Mouse (Mus musculus) forebrain, postnatal 0 days (tissue): ENCODE data around the gene Usp12. TPM values are rescaled to one million over a fixed set of nuclear protein-coding genes. Genes with fewer than 3 reads are reported as not detected.

ENCODE experiments used
- ATAC-seq: fragments of 200-750 bp; cut with Nextera tagmentation; 2 replicates; pipeline ENCODE4 v1.8.0; 2017; ENCODE audit warnings: mild to moderate bottlenecking, moderate library complexity
- DNase-seq: peaks from one replicate; pipeline ENCODE4 v3.0.0-alpha.2; 2015
- H3K27ac ChIP-seq: fragments of 300-500 bp; sonication (generic); 2 replicates; pipeline ENCODE4 v1.5.1; 2014; ENCODE audit warnings: low read depth, mild to moderate bottlenecking, antibody characterized with exemption, low read length, moderate library complexity, mixed read lengths
- H3K27me3 ChIP-seq: fragments of 300-500 bp; sonication (generic); 2 replicates; pipeline ENCODE4 v1.6.1; 2014; ENCODE audit warnings: mild to moderate bottlenecking, low read length, mixed read lengths; ENCODE audit not compliant: insufficient read depth
- H3K36me3 ChIP-seq: fragments of 300-500 bp; sonication (generic); 2 replicates; pipeline ENCODE4 v1.6.1; 2014; ENCODE audit warnings: mild to moderate bottlenecking, moderate library complexity; ENCODE audit not compliant: insufficient read depth
- H3K4me1 ChIP-seq: fragments of 300-500 bp; sonication (generic); 2 replicates; pipeline ENCODE4 v1.6.1; 2014; ENCODE audit warnings: antibody characterized with exemption; ENCODE audit not compliant: insufficient read depth
- H3K4me2 ChIP-seq: fragments of 300-500 bp; sonication (generic); 2 replicates; pipeline ENCODE4 v1.6.1; 2014; ENCODE audit warnings: low read depth, mild to moderate bottlenecking, moderate library complexity
- H3K4me3 ChIP-seq: fragments of 300-500 bp; sonication (generic); 2 replicates; pipeline ENCODE4 v1.5.1; 2014; ENCODE audit warnings: low read depth, low read length, mixed read lengths
- H3K9ac ChIP-seq: fragments of 300-500 bp; sonication (generic); 2 replicates; pipeline ENCODE4 v1.6.1; 2014; ENCODE audit warnings: mild to moderate bottlenecking
- H3K9me3 ChIP-seq: fragments of 300-500 bp; sonication (generic); 2 replicates; pipeline ENCODE4 v1.6.1; 2016; ENCODE audit warnings: low read length
- CTCF ChIP-seq: sonication (generic); IDR thresholded peaks from 2 replicates; pipeline ENCODE4 v1.5.1; 2016; ENCODE audit warnings: antibody characterized with exemption, control low read depth, low read depth
- WGBS: fragments of 180-500 bp; shearing (Covaris S2); extraction: QIAGEN DNeasy Blood & Tissue Kit; methylation state at CpG from one replicate; pipeline ENCODE4 v1.1.7; 2014; 5-methylcytosine and 5-hydroxymethylcytosine counted together
- polyA plus RNA-seq: library from polyadenylated mRNA; unstranded; fragments of >200 nt; fragmentation: Nextera tagmentation; extraction: Ambion mirVana; gene quantifications from 2 replicates; pipeline ENCODE4 v1.2.1, GENCODE M21; 2015
- total RNA-seq: library from RNA; depleted of rRNA; stranded (reverse); fragments of >200 nt; gene quantifications from 2 replicates; pipeline ENCODE4 v1.2.3, GENCODE M21; 2014

Usp12 gene
- total and polyA plus RNA-seq, 2 experiments from 2014 or later = 16.2 to 31.1 TPM

DNA sequence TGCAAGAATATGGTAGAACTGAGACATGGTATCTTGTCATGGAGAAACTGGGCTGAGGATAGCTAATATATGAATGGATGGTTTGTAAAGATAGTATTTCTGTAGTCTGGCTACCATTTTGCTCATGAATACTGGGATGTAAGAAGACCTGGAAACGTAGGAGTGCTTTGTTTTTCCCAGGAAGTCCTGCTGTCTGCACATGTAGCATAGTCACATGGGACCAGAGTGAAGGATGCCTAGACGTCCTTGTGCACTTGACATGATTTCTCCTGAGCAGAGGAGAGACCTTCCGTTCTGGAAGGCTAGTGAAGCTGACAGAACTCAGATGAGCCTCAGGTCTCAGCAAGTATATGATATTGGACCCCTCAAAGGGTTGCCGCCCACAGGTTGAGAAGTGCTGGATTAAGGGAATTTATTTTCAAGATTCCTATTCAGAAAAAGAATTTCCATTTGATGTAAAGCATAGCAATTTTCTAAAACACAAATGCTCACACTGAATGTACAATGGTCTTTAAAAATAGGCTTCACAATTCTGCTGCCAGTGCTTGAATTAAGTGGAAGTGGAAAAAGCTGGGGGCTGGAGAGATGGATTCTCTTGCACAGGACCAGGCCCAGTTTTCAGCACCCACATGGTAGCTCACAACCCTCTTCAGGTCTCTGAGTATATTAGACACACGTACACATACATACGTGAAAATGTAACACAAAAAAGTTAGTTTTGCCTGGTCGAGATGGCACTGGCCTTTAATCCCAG, 43.3 kb upstream of the Usp12 start:
- no peaks in the 10 kb centered on the region for H3K27me3 ChIP-seq
- DNase-seq = no peak
- H3K4me3 ChIP-seq = no peak overlapping the region
- no peak for TF ChIP-seq CTCF
- no peak for ATAC-seq
- H3K9me3 ChIP-seq = no peaks in the 10 kb centered on the region
- H3K27ac ChIP-seq = no peak overlapping the region
- peaks cover 53% of the 10 kb centered on the region for H3K36me3 ChIP-seq
- WGBS = 63% methylated on average over 7 of the region's 7 CpGs
- H3K4me2 ChIP-seq = no peak overlapping the region
- H3K4me1 ChIP-seq = 0 out of 2 replicates have a peak, but pooled peaks cover 3% of the 10 kb centered on the region
- H3K9ac ChIP-seq = no peak overlapping the region

DNA sequence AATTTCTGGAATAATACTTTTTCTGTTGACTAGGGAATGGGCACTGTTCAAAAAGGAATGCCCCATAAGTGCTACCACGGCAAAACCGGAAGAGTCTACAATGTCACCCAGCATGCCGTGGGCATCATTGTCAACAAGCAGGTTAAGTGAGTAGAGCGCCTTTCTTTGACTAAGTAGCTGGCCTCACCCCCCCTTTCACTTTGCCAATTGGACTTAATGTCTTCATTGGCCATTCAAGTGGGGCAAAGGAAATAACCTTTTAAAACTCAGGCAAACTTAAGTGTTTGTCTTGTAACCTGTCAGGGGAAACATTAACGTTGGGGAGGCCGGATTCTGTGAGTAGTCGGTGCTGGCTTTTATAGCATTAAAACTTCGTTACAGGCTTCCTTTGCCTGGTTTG, 40.2 kb upstream of the Usp12 start:
- H3K27me3 ChIP-seq = no peaks in the 10 kb centered on the region
- no peak overlapping the region for H3K4me3 ChIP-seq
- 0 out of 2 replicates have a peak, but pooled peaks cover 3% of the 10 kb centered on the region for H3K4me1 ChIP-seq
- WGBS = 89% methylated on average over 8 of the region's 8 CpGs
- H3K36me3 ChIP-seq = peaks cover 53% of the 10 kb centered on the region
- no peak overlapping the region for H3K9ac ChIP-seq
- H3K27ac ChIP-seq = no peak overlapping the region
- H3K9me3 ChIP-seq = no peaks in the 10 kb centered on the region
- no peak for TF ChIP-seq CTCF
- DNase-seq (no peak), ATAC-seq (no peak)
- H3K4me2 ChIP-seq = no peak overlapping the region

DNA sequence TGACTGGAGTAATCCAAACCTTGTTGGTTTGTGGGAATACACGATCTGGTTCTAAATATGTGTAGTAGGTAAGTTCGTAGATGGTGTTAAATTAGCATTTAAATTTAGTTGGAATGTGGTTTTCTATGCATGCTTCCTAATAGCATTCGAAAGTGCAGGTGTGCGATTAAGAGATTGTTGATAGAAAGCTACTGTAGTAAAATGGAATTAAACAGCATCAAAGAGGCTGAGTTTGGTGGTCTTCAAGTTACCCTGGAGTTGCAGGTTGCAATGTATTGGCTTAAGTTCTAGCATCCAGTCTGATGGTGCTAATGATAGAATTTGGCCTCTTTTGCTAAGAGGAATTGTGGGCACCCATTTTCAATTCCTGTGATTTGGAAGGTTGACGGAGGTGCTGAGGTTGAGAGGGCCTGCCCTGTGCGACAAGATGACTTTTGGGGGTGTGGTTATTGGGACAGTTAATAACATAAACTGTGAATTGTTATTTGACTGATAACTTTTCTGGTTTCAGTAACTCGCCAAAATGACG, 38.9 kb upstream of the Usp12 start:
- no peak for DNase-seq
- Histone ChIP-seq H3K36me3 (peaks cover 42% of the 10 kb centered on the region), H3K4me2 (peak overlapping the region; percentile 76), H3K4me1 (0 out of 2 replicates have a peak, but pooled peaks cover 3% of the 10 kb centered on the region), H3K27me3 (no peaks in the 10 kb centered on the region), H3K27ac (peak overlapping the region; percentile 94; the same call in 1 of the 2 replicates), H3K9me3 (no peaks in the 10 kb centered on the region), H3K4me3 (peak overlapping the region; percentile 78), H3K9ac (peak overlapping the region; percentile 95)
- ATAC-seq = no peak
- TF ChIP-seq CTCF = no peak
- WGBS = 27% methylated on average over 8 of the region's 8 CpGs

DNA sequence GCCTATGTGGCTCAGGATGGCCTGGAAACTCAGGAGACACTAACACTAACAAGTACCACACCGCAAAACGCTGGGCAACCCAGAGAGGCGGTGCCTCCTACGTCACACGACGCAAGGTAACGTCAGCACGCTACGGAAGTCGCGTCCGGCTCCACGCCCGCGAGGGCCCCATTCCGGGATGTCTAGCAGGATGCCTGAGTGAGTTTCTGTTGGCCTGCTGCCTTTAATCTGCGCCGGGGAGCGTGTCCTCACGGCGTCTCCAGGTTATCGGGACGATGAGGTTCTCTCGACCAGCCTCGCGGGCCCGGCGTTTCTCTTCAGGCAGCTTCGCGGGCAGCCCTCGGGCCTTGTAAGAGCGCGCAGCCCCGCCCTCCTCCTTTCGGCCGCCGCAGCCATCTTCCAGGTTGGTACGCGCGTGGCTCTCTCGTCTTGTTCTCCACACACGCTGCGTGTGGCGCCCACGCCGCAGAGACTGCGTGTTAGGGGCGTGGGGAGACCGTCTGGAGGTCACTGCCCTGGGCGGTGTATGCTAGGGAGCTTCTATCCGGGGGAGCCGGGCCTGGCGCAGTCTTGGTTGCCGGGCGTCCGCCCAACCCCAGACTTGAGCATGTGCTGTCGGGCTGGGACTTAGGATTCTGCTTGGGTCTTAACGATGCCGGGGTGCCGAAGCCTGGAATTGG, 38.1 kb upstream of the Usp12 start, which contains the start of gene Rpl21:
Gene Rpl21, plus strand, starts transcription at position 122 of the 680 bp plus-strand sequence.
- no peaks in the 10 kb centered on the region for H3K27me3 ChIP-seq
- H3K4me3 ChIP-seq = peak within 1 kb of the TSS; percentile 78
- ATAC-seq (peak; percentile 99), DNase-seq (peak; percentile 99)
- no peak for TF ChIP-seq CTCF
- WGBS = under 1% methylated on average over 60 of the region's 60 CpGs
- no peaks in the 10 kb centered on the region for H3K9me3 ChIP-seq
- peak within 1 kb of the TSS; percentile 94 for H3K27ac ChIP-seq
- peaks cover 35% of the 10 kb centered on the region for H3K36me3 ChIP-seq
- H3K9ac ChIP-seq = peak within 1 kb of the TSS; percentile 95
- peak within 1 kb of the TSS; percentile 76 for H3K4me2 ChIP-seq
- H3K4me1 ChIP-seq = 0 out of 2 replicates have a peak, but pooled peaks cover 3% of the 10 kb centered on the region

DNA sequence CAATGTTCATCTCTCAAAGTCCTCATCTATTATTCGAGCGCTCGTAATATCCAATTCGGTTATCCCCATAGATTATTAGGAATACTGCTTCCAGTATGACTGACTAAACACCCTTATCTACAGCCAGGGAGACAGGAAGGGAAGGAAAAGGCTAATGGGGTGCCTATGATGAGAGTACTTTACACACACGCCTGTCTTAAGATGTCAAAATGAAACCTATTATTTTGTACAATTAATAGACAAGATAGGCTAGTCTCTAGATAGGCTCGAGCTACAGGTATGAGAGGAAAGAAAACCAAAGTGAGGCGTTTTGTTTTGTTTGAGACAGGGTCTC, 37.6 kb upstream of the Usp12 start:
- ATAC-seq = peak; percentile 19; the same call in 1 of the 2 replicates
- H3K9me3 ChIP-seq = no peaks in the 10 kb centered on the region
- TF ChIP-seq CTCF = no peak
- DNase-seq = no peak
- H3K4me1 ChIP-seq = 0 out of 2 replicates have a peak, but pooled peaks cover 3% of the 10 kb centered on the region
- H3K36me3 ChIP-seq = peaks cover 30% of the 10 kb centered on the region
- peak overlapping the region; percentile 78 for H3K4me3 ChIP-seq
- peak overlapping the region; percentile 94 for H3K27ac ChIP-seq
- H3K27me3 ChIP-seq = no peaks in the 10 kb centered on the region
- peak overlapping the region; percentile 76 for H3K4me2 ChIP-seq
- 49% methylated on average over 7 of the region's 7 CpGs for WGBS
- peak overlapping the region; percentile 95 for H3K9ac ChIP-seq

DNA sequence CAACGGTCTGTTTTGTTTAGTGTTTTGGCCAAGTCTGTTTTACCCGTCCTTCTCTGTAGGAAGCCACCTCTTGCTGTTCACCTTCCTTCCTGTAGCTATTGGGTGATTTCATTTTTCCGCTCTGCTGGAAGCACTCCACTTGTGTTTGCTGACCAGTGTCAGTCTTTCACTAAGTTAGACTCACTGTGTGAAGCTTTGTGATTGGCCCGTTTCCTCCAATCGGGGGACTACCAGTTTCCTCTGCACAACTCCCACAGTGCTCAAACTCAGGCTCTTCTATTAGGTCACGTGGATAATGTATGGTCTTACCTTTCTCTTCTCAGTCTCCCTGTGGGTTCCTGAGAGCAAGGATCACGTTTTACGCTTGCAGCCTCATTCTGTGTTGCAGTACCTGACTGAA, 34.7 kb upstream of the Usp12 start:
- no peak overlapping the region for H3K9ac ChIP-seq
- ATAC-seq (no peak), DNase-seq (no peak)
- H3K27me3 ChIP-seq = no peaks in the 10 kb centered on the region
- no peak overlapping the region for H3K27ac ChIP-seq
- WGBS = 49% methylated on average over 8 of the region's 8 CpGs
- 0 out of 2 replicates have a peak, but pooled peaks cover 2% of the 10 kb centered on the region for H3K4me1 ChIP-seq
- H3K36me3 ChIP-seq = peaks cover 3% of the 10 kb centered on the region; the same call in 1 of the 2 replicates
- H3K4me2 ChIP-seq = no peak overlapping the region
- H3K4me3 ChIP-seq = no peak overlapping the region
- TF ChIP-seq CTCF = no peak
- H3K9me3 ChIP-seq = no peaks in the 10 kb centered on the region

DNA sequence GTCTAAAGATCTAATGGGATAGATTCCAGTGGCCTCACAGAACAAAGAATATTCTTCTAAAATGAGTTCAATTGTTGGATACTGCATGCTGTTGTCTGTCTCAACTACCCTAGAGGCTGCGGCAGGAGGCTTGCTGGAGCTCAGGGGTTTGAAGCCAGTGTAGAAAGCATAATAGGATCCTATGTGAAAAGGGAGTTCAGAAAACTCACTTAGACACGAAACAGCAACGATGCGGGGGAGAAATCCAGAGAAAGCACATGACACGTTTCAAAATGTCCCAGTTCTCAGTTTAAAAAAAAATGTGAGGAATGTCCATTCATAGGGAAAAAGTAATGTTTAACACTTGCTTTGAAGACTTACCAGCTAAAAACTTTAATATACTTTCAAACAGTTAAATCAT, 28.2 kb upstream of the Usp12 start:
- Histone ChIP-seq H3K27me3 (no peaks in the 10 kb centered on the region), H3K9me3 (no peaks in the 10 kb centered on the region), H3K9ac (no peak overlapping the region), H3K4me1 (no peaks in the 10 kb centered on the region), H3K4me3 (no peak overlapping the region), H3K36me3 (no peaks in the 10 kb centered on the region), H3K4me2 (no peak overlapping the region), H3K27ac (no peak overlapping the region)
- ATAC-seq = no peak
- no peak for DNase-seq
- TF ChIP-seq CTCF = no peak
- WGBS = 73% methylated on average over 5 of the region's 5 CpGs
